Mouse (Mus musculus): ENCODE data around the gene Mettl21e. TPM values are rescaled to one million over a fixed set of nuclear protein-coding genes. Genes with fewer than 3 reads are reported as not detected.

The Mettl21e gene
- polyA plus RNA-seq, 1 experiment from 2014 or later, result 2.7 TPM

DNA sequence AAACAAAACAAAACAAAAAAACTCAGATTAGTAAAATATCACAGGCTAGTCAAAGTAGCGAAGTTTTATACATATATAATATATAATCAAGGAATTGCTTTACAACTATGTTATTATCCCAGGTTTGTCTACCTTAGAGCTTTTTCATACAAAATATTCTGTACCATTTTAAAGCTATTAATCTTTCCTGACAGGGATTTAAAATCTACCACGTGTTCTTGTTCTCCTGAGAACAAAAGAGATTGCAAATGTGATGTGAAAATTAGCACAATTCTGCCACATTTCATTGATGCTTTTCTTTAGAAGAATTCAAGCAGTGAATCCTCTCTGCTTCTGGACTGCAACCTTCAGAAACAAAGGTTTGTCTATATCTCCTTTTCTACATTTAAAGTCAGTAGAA lies 4.3 kb downstream of the Mettl21e start:
- no peak overlapping the region for H3K4me3 ChIP-seq (ENCODE audit: low read length)
- WGBS, result 57% methylated on average over 2 of the region's 2 CpGs
- 0 out of 2 replicates have a peak, but pooled peaks cover 2% of the 10 kb centered on the region for H3K4me1 ChIP-seq (replicated peaks; ENCODE audit: control insufficient read depth, insufficient read depth, low read length)
- H3K9me3 ChIP-seq (ENCODE audit: control insufficient read depth, low read length), result no peaks in the 10 kb centered on the region
- ATAC-seq (ENCODE audit: low read depth), result no peak
- H3K9ac ChIP-seq (ENCODE audit: low read length), result no peak overlapping the region
- no peak overlapping the region for H3K4me2 ChIP-seq (ENCODE audit: low read depth, low read length)
- no peaks in the 10 kb centered on the region for H3K36me3 ChIP-seq (ENCODE audit: control insufficient read depth, insufficient read depth, low read length)
- no peak overlapping the region for H3K27ac ChIP-seq (ENCODE audit: low read length)
- H3K27me3 ChIP-seq (ENCODE audit: control insufficient read depth, insufficient read depth, low read depth, low read length), result no peaks in the 10 kb centered on the region

DNA sequence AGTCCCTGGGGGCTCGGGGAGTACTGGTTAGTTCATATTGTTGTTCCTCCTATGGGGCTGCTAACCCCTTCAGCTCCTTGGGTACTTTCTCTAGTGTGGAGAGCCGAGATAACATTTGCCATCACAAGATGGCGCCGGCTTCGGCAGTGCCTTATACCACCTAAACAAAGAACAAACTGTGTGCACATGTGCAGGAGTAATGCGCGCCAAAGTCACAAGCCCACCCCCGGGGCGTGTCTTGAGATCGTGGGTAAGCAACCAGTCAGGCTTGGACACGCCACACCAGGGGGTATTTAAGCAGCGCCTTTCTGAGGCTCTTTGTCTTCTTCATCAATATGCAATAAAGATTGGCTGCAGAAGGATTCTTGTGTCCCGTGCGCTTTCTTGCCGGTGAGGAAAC lies 15.9 kb downstream of the Mettl21e start:
- H3K4me2 ChIP-seq (ENCODE audit: low read depth, low read length), result no peak overlapping the region
- H3K4me1 ChIP-seq (replicated peaks; ENCODE audit: control insufficient read depth, insufficient read depth, low read length), result no peaks in the 10 kb centered on the region
- no peaks in the 10 kb centered on the region for H3K9me3 ChIP-seq (ENCODE audit: control insufficient read depth, low read length)
- no peak overlapping the region for H3K27ac ChIP-seq (ENCODE audit: low read length)
- no peak for ATAC-seq (ENCODE audit: low read depth)
- WGBS, result 92% methylated on average over 15 of the region's 15 CpGs
- H3K36me3 ChIP-seq (ENCODE audit: control insufficient read depth, insufficient read depth, low read length), result no peaks in the 10 kb centered on the region
- no peak overlapping the region for H3K9ac ChIP-seq (ENCODE audit: low read length)
- no peak overlapping the region for H3K4me3 ChIP-seq (ENCODE audit: low read length)
- H3K27me3 ChIP-seq (ENCODE audit: control insufficient read depth, insufficient read depth, low read depth, low read length), result peaks cover 2% of the 10 kb centered on the region; the same call in 1 of the 2 replicates

DNA sequence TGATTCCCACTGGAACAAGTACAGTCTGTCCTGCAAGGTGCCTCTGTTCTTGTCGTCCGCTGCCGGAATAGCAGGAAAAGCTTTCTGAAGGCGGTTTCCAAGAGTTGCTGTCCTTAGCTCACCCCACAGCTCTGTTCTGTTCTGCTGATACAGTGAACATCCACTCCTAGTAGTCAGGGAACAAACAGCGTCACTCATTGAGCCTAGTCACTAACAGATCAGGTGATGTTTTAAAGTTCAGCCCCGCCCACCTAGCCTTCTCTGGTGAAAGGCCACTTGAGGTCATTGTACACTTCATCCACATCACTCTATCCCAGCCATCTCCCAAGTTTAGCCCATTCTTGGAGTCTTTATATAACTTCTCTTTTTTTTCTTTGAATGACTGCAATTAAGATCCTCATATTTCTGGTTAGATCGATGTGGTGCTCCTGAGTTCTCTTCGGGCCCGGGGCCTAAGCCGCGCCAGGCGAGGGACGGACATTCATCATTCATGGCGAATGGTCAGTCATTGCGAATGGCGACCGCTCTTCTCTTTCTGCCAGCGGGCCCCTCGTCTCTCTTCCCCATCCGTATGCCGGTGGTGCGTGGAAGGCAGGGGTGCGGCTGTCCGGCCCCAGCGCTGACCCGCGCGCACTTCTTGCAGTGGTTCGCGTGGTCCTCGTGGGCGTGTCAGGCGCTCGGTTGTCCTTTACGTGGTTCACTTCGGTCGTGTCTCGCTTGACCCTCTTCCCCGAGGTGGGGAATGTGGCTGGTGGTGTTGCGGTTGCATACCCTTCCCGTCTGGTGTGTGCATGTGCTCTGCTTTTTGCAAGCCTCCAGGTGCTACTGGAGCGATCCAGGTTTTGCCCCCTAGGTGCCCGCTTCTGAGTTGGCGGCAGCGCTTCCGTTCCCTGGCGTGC lies 20.2 kb downstream of the Mettl21e start:
- ATAC-seq (ENCODE audit: low read depth), result peak; percentile 56; the same call in 1 of the 2 replicates
- Histone ChIP-seq H3K4me1 (replicated peaks; ENCODE audit: control insufficient read depth, insufficient read depth, low read length) (no peaks in the 10 kb centered on the region), H3K9ac (ENCODE audit: low read length) (peak overlapping the region; percentile 59), H3K27me3 (ENCODE audit: control insufficient read depth, insufficient read depth, low read depth, low read length) (peaks cover 2% of the 10 kb centered on the region; the same call in 1 of the 2 replicates), H3K36me3 (ENCODE audit: control insufficient read depth, insufficient read depth, low read length) (no peaks in the 10 kb centered on the region), H3K9me3 (ENCODE audit: control insufficient read depth, low read length) (no peaks in the 10 kb centered on the region), H3K4me3 (ENCODE audit: low read length) (peak overlapping the region; percentile 54), H3K27ac (ENCODE audit: low read length) (no peak overlapping the region), H3K4me2 (ENCODE audit: low read depth, low read length) (peak overlapping the region; percentile 88)
- 10% methylated on average over 47 of the region's 47 CpGs for WGBS

DNA sequence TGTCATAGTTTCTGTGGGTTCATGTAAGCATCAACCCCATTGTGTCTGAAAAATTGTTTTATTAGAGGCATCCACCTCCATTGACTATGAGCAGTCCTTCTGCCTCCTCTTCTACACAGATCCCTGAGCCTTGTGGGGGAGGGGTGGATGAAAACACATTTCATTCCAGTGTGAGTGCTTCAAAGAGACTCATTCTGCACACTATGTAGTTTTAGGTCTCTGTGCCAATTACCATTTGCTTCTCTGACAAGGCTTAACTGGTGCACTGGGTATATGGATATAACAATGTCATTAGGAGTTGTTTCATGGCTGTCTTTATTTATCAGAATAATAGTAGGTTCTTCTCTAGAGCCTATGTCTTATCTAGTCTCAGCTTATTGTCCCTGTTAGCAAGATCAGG lies 32.4 kb downstream of the Mettl21e start:
- no peak overlapping the region for H3K9ac ChIP-seq (ENCODE audit: low read length)
- no peak overlapping the region for H3K27ac ChIP-seq (ENCODE audit: low read length)
- H3K36me3 ChIP-seq (ENCODE audit: control insufficient read depth, insufficient read depth, low read length), result peaks cover 3% of the 10 kb centered on the region; the same call in 1 of the 2 replicates
- H3K4me3 ChIP-seq (ENCODE audit: low read length), result no peak overlapping the region
- no peak overlapping the region for H3K4me2 ChIP-seq (ENCODE audit: low read depth, low read length)
- H3K27me3 ChIP-seq (ENCODE audit: control insufficient read depth, insufficient read depth, low read depth, low read length), result no peaks in the 10 kb centered on the region
- no peaks in the 10 kb centered on the region for H3K4me1 ChIP-seq (replicated peaks; ENCODE audit: control insufficient read depth, insufficient read depth, low read length)
- H3K9me3 ChIP-seq (ENCODE audit: control insufficient read depth, low read length), result no peaks in the 10 kb centered on the region
- no peak for ATAC-seq (ENCODE audit: low read depth)

DNA sequence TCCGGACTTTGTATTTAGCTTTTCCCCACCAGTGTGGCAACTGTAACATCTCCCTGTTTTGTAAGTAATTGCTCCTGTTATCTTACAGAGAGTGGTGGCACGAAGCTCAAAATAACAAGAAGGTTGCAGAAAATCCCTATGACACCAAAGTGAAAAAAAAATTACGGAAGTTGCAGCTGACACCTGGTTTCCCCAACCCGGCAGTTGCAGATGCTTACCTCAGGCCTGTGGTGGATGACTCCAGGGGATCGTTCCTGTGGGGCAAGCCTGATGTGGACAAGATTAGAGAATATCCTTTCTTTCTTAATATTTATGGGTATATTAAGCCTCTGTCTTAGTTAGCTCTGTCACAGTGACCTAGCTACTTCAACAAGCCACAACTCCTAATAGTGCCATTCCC lies 40.7 kb downstream of the Mettl21e start:
- no peaks in the 10 kb centered on the region for H3K9me3 ChIP-seq (ENCODE audit: control insufficient read depth, low read length)
- H3K27ac ChIP-seq (ENCODE audit: low read length), result no peak overlapping the region
- peaks cover 32% of the 10 kb centered on the region for H3K36me3 ChIP-seq (ENCODE audit: control insufficient read depth, insufficient read depth, low read length)
- H3K4me2 ChIP-seq (ENCODE audit: low read depth, low read length), result no peak overlapping the region
- no peaks in the 10 kb centered on the region for H3K27me3 ChIP-seq (ENCODE audit: control insufficient read depth, insufficient read depth, low read depth, low read length)
- H3K4me3 ChIP-seq (ENCODE audit: low read length), result no peak overlapping the region
- H3K4me1 ChIP-seq (replicated peaks; ENCODE audit: control insufficient read depth, insufficient read depth, low read length), result no peaks in the 10 kb centered on the region
- WGBS, result 92% methylated on average over 5 of the region's 5 CpGs
- no peak for ATAC-seq (ENCODE audit: low read depth)
- no peak overlapping the region for H3K9ac ChIP-seq (ENCODE audit: low read length)

DNA sequence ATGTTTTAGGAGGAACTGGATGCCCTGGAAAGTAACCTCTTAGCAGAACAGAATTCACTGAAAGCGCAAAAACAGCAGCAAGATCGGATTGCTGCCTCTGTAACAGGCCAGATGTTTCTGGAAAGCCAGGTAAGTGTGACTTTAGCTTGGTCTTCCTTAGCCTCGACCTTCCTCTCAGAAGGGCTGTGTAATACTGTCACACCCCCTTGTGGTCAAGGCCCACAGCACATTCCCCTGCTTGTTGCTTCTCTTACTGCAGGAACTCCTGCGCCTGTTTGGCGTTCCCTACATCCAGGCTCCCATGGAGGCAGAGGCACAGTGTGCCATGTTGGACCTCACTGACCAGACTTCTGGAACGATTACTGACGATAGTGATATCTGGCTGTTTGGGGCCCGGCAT lies 44.9 kb downstream of the Mettl21e start:
- Histone ChIP-seq H3K27me3 (ENCODE audit: control insufficient read depth, insufficient read depth, low read depth, low read length) (no peaks in the 10 kb centered on the region), H3K4me2 (ENCODE audit: low read depth, low read length) (no peak overlapping the region), H3K36me3 (ENCODE audit: control insufficient read depth, insufficient read depth, low read length) (peaks cover 48% of the 10 kb centered on the region), H3K9me3 (ENCODE audit: control insufficient read depth, low read length) (peaks cover 6% of the 10 kb centered on the region; the same call in 1 of the 2 replicates), H3K4me1 (replicated peaks; ENCODE audit: control insufficient read depth, insufficient read depth, low read length) (no peaks in the 10 kb centered on the region), H3K4me3 (ENCODE audit: low read length) (no peak overlapping the region), H3K9ac (ENCODE audit: low read length) (no peak overlapping the region), H3K27ac (ENCODE audit: low read length) (no peak overlapping the region)
- WGBS, result 79% methylated on average over 8 of the region's 8 CpGs
- no peak for ATAC-seq (ENCODE audit: low read depth)

DNA sequence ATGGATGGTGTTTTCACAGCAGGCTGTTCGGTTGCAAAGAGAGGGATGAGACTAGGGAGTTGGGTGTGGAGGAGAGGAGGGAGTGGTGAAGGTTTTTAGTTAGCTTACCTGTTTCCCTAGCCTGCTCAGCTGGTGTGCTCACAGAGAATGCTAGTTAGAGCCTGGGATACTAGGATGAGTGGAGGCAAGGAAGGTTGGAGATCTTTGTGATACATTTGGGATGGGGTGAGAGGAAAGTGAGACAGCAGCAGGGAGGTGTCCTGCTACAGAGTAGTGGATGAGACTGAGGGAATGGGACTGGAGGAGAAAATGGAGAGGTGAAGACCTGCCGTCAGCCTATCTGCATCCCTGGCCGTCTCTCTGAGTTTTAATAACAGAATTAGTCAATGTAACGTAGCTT lies 46.1 kb downstream of the Mettl21e start:
- H3K9ac ChIP-seq (ENCODE audit: low read length), result no peak overlapping the region
- no peaks in the 10 kb centered on the region for H3K27me3 ChIP-seq (ENCODE audit: control insufficient read depth, insufficient read depth, low read depth, low read length)
- no peaks in the 10 kb centered on the region for H3K4me1 ChIP-seq (replicated peaks; ENCODE audit: control insufficient read depth, insufficient read depth, low read length)
- no peak overlapping the region for H3K27ac ChIP-seq (ENCODE audit: low read length)
- 94% methylated on average over 4 of the region's 4 CpGs for WGBS
- no peak for ATAC-seq (ENCODE audit: low read depth)
- H3K9me3 ChIP-seq (ENCODE audit: control insufficient read depth, low read length), result peaks cover 8% of the 10 kb centered on the region; the same call in 1 of the 2 replicates
- no peak overlapping the region for H3K4me2 ChIP-seq (ENCODE audit: low read depth, low read length)
- peaks cover 53% of the 10 kb centered on the region for H3K36me3 ChIP-seq (ENCODE audit: control insufficient read depth, insufficient read depth, low read length)
- no peak overlapping the region for H3K4me3 ChIP-seq (ENCODE audit: low read length)

DNA sequence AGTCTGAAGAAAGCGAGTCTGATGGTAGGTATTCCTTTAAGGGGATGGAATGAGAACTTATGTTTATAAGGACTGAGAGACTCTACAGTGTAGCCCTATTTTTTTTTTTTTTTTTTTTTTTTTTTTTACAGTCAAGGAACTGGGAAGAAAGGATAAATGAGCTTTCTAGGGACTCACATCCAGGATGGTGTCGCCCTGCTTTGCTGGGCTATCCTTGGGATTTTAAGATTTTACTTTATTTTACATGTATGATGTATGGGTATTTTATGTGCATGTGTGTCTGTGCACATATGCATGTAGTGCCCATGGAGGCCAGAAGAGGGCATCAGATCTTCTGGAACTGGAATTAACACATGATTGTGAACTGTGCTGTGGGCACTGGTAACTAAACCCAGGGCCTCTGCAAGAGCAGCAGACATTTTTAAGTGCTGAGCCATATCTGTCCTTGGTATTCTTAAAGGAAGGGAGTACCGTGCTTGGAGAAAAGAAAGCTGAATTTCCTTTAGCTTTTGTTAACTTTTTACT lies 50.8 kb downstream of the Mettl21e start:
- Histone ChIP-seq H3K4me1 (replicated peaks; ENCODE audit: control insufficient read depth, insufficient read depth, low read length) (no peaks in the 10 kb centered on the region), H3K9ac (ENCODE audit: low read length) (no peak overlapping the region), H3K27ac (ENCODE audit: low read length) (no peak overlapping the region), H3K27me3 (ENCODE audit: control insufficient read depth, insufficient read depth, low read depth, low read length) (no peaks in the 10 kb centered on the region), H3K9me3 (ENCODE audit: control insufficient read depth, low read length) (peaks cover 8% of the 10 kb centered on the region; the same call in 1 of the 2 replicates), H3K4me3 (ENCODE audit: low read length) (no peak overlapping the region), H3K36me3 (ENCODE audit: control insufficient read depth, insufficient read depth, low read length) (peaks cover 53% of the 10 kb centered on the region), H3K4me2 (ENCODE audit: low read depth, low read length) (no peak overlapping the region)
- WGBS, result 97% methylated on average over 3 of the region's 3 CpGs
- no peak for ATAC-seq (ENCODE audit: low read depth)

DNA sequence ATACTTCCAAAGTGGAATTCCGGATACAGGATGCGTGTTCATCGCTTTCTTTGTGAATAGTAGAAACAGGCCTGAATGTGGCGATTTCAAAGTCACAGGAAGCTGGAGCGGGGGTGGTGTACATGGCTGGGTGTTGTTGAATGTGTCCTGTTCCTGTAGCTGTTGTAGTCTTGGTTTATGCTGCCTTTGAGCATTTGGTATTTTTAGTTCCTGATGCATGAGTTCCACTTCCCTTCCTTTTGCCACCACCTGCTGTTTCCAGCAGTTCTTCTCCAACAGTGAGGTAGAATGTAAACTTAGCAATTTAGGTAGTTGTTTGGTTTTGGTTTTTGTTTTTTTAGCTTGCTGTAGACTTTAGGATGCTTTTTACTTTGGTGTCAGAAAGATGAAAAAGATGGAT lies 56.4 kb downstream of the Mettl21e start:
- 91% methylated on average over 5 of the region's 5 CpGs for WGBS
- Histone ChIP-seq H3K36me3 (ENCODE audit: control insufficient read depth, insufficient read depth, low read length) (peaks cover 48% of the 10 kb centered on the region), H3K4me2 (ENCODE audit: low read depth, low read length) (no peak overlapping the region), H3K27me3 (ENCODE audit: control insufficient read depth, insufficient read depth, low read depth, low read length) (no peaks in the 10 kb centered on the region), H3K9me3 (ENCODE audit: control insufficient read depth, low read length) (no peaks in the 10 kb centered on the region), H3K4me3 (ENCODE audit: low read length) (no peak overlapping the region), H3K27ac (ENCODE audit: low read length) (no peak overlapping the region), H3K4me1 (replicated peaks; ENCODE audit: control insufficient read depth, insufficient read depth, low read length) (no peaks in the 10 kb centered on the region), H3K9ac (ENCODE audit: low read length) (no peak overlapping the region)
- no peak for ATAC-seq (ENCODE audit: low read depth)
